Mouse (Mus musculus): Measurements from ENCODE around the gene Rnf114. TPM values are rescaled to one million over a fixed set of nuclear protein-coding genes. Genes with fewer than 3 reads are reported as not detected.
A peak's percentile ranks its signal among the peaks of the same experiment; 100 is the strongest.

Rnf114 gene
- total and polyA plus RNA-seq, 2 experiments from 2014 or later: 63.6 to 102 TPM

GRCm38 (mm10) chr2:167476762-167477161 lies 15.7 kb upstream of the Rnf114 start:
- peak overlapping the region; percentile 52 for H3K27ac ChIP-seq (ENCODE audit: low read depth)

GRCm38 (mm10) chr2:167478128-167478527 lies 14.3 kb upstream of the Rnf114 start:
- DNase-seq (ENCODE audit: low spot score) (no peak), ATAC-seq (ENCODE audit: insufficient read depth, low read depth) (no peak)
- Histone ChIP-seq H3K9me3 (replicated peaks; ENCODE audit: control insufficient read depth, low read length) (no peaks in the 10 kb centered on the region), H3K36me3 (replicated peaks; ENCODE audit: control insufficient read depth, insufficient read depth, low read length) (peaks cover 30% of the 10 kb centered on the region), H3K4me3 (ENCODE audit: low read depth, low read length) (no peak overlapping the region), H3K4me1 (ENCODE audit: control insufficient read depth, insufficient read depth) (peaks cover 15% of the 10 kb centered on the region; the same call in 1 of the 2 replicates), H3K9ac (replicated peaks; ENCODE audit: low read depth, low read length) (no peak overlapping the region), H3K27me3 (ENCODE audit: control insufficient read depth, insufficient read depth, low read length) (no peaks in the 10 kb centered on the region), H3K4me2 (ENCODE audit: low read depth, low read length) (no peak overlapping the region), H3K27ac (ENCODE audit: low read depth) (no peak overlapping the region)
- 33% methylated on average over 2 of the region's 2 CpGs for WGBS
- TF ChIP-seq EP300 (IDR thresholded peaks at IDR 0.05; ENCODE audit: low read depth) (no peak), CTCF (IDR thresholded peaks at IDR 0.05; ENCODE audit: low read depth) (no peak)

More at GRCm38 (mm10) chr2:167476762-167477161, 15.7 kb upstream of the Rnf114 start:
- H3K36me3 ChIP-seq (replicated peaks; ENCODE audit: control insufficient read depth, insufficient read depth, low read length): peaks cover 30% of the 10 kb centered on the region
- peaks cover 15% of the 10 kb centered on the region; the same call in 1 of the 2 replicates for H3K4me1 ChIP-seq (ENCODE audit: control insufficient read depth, insufficient read depth)
- H3K27me3 ChIP-seq (ENCODE audit: control insufficient read depth, insufficient read depth, low read length): no peaks in the 10 kb centered on the region
- WGBS: 43% methylated on average over 4 of the region's 4 CpGs
- ATAC-seq (ENCODE audit: insufficient read depth, low read depth): peak; percentile 15; the same call in 1 of the 2 replicates
- H3K4me3 ChIP-seq (ENCODE audit: low read depth, low read length): no peak overlapping the region
- no peak overlapping the region for H3K4me2 ChIP-seq (ENCODE audit: low read depth, low read length)
- H3K9ac ChIP-seq (replicated peaks; ENCODE audit: low read depth, low read length): no peak overlapping the region
- DNase-seq (ENCODE audit: low spot score): no peak
- no peak for TF ChIP-seq CTCF (IDR thresholded peaks at IDR 0.05; ENCODE audit: low read depth)
- no peak for TF ChIP-seq EP300 (IDR thresholded peaks at IDR 0.05; ENCODE audit: low read depth)
- no peaks in the 10 kb centered on the region for H3K9me3 ChIP-seq (replicated peaks; ENCODE audit: control insufficient read depth, low read length)

- Histone ChIP-seq H3K27me3 (ENCODE audit: control insufficient read depth, insufficient read depth, low read length) (no peaks in the 10 kb centered on the region), H3K36me3 (replicated peaks; ENCODE audit: control insufficient read depth, insufficient read depth, low read length) (peaks cover 31% of the 10 kb centered on the region), H3K9ac (replicated peaks; ENCODE audit: low read depth, low read length) (no peak overlapping the region), H3K4me3 (ENCODE audit: low read depth, low read length) (no peak overlapping the region), H3K27ac (ENCODE audit: low read depth) (no peak overlapping the region), H3K4me2 (ENCODE audit: low read depth, low read length) (no peak overlapping the region), H3K9me3 (replicated peaks; ENCODE audit: control insufficient read depth, low read length) (no peaks in the 10 kb centered on the region), H3K4me1 (ENCODE audit: control insufficient read depth, insufficient read depth) (peaks cover 15% of the 10 kb centered on the region; the same call in 1 of the 2 replicates)
- no peak for ATAC-seq (ENCODE audit: insufficient read depth, low read depth)
- TF ChIP-seq EP300 (IDR thresholded peaks at IDR 0.05; ENCODE audit: low read depth): no peak
- no peak for TF ChIP-seq CTCF (IDR thresholded peaks at IDR 0.05; ENCODE audit: low read depth)
- DNase-seq (ENCODE audit: low spot score): no peak
- 100% methylated on average over 1 of the region's 1 CpGs for WGBS
Measured at GRCm38 (mm10) chr2:167479501-167479900, 12.9 kb upstream of the Rnf114 start.

- peaks cover 32% of the 10 kb centered on the region for H3K36me3 ChIP-seq (replicated peaks; ENCODE audit: control insufficient read depth, insufficient read depth, low read length)
- no peak for DNase-seq (ENCODE audit: low spot score)
- no peak overlapping the region for H3K4me3 ChIP-seq (ENCODE audit: low read depth, low read length)
- H3K4me2 ChIP-seq (ENCODE audit: low read depth, low read length): no peak overlapping the region
- no peak overlapping the region for H3K9ac ChIP-seq (replicated peaks; ENCODE audit: low read depth, low read length)
- 84% methylated on average over 4 of the region's 4 CpGs for WGBS
- H3K9me3 ChIP-seq (replicated peaks; ENCODE audit: control insufficient read depth, low read length): no peaks in the 10 kb centered on the region
- H3K4me1 ChIP-seq (ENCODE audit: control insufficient read depth, insufficient read depth): peaks cover 19% of the 10 kb centered on the region; the same call in 1 of the 2 replicates
- no peaks in the 10 kb centered on the region for H3K27me3 ChIP-seq (ENCODE audit: control insufficient read depth, insufficient read depth, low read length)
- ATAC-seq (ENCODE audit: insufficient read depth, low read depth): no peak
- TF ChIP-seq CTCF (IDR thresholded peaks at IDR 0.05; ENCODE audit: low read depth): no peak
- no peak for TF ChIP-seq EP300 (IDR thresholded peaks at IDR 0.05; ENCODE audit: low read depth)
- no peak overlapping the region for H3K27ac ChIP-seq (ENCODE audit: low read depth)
Measured at GRCm38 (mm10) chr2:167482681-167483080, 9.8 kb upstream of the Rnf114 start.

GRCm38 (mm10) chr2:167483081-167483826 lies 9.2 kb upstream of the Rnf114 start:
- WGBS: 86% methylated on average over 27 of the region's 27 CpGs
- H3K9ac ChIP-seq (replicated peaks; ENCODE audit: low read depth, low read length): no peak overlapping the region
- ATAC-seq (ENCODE audit: insufficient read depth, low read depth) (no peak), DNase-seq (ENCODE audit: low spot score) (no peak)
- no peaks in the 10 kb centered on the region for H3K27me3 ChIP-seq (ENCODE audit: control insufficient read depth, insufficient read depth, low read length)
- peaks cover 19% of the 10 kb centered on the region; the same call in 1 of the 2 replicates for H3K4me1 ChIP-seq (ENCODE audit: control insufficient read depth, insufficient read depth)
- no peak overlapping the region for H3K27ac ChIP-seq (ENCODE audit: low read depth)
- H3K4me3 ChIP-seq (ENCODE audit: low read depth, low read length): no peak overlapping the region
- H3K4me2 ChIP-seq (ENCODE audit: low read depth, low read length): no peak overlapping the region
- TF ChIP-seq CTCF (IDR thresholded peaks at IDR 0.05; ENCODE audit: low read depth): no peak
- TF ChIP-seq EP300 (IDR thresholded peaks at IDR 0.05; ENCODE audit: low read depth): no peak
- H3K36me3 ChIP-seq (replicated peaks; ENCODE audit: control insufficient read depth, insufficient read depth, low read length): peaks cover 32% of the 10 kb centered on the region
- H3K9me3 ChIP-seq (replicated peaks; ENCODE audit: control insufficient read depth, low read length): no peaks in the 10 kb centered on the region
